Mouse (Mus musculus): ENCODE data around the gene Pcnp. TPM values are rescaled to one million over a fixed set of nuclear protein-coding genes. Genes with fewer than 3 reads are reported as not detected.

The Pcnp gene
- polyA plus RNA-seq, 1 experiment from 2014 or later: 228 TPM

GRCm38 (mm10) chr16:56012789-56013743 is 16.5 kb downstream of the Pcnp start:
- H3K9me3 ChIP-seq (ENCODE audit: control insufficient read depth, low read length): no peaks in the 10 kb centered on the region
- H3K4me2 ChIP-seq (replicated peaks; ENCODE audit: low read depth, low read length): no peak overlapping the region
- H3K27ac ChIP-seq (ENCODE audit: low read depth, low read length): no peak overlapping the region
- H3K27me3 ChIP-seq (ENCODE audit: control insufficient read depth, insufficient read depth, low read length): no peaks in the 10 kb centered on the region
- H3K9ac ChIP-seq (ENCODE audit: low read depth, low read length): no peak overlapping the region
- H3K4me3 ChIP-seq (ENCODE audit: low read length): no peak overlapping the region
- WGBS: 84% methylated on average over 10 of the region's 10 CpGs
- peak; percentile 68 for ATAC-seq (ENCODE audit: low FRiP score, low TSS enrichment)
- H3K4me1 ChIP-seq (ENCODE audit: control insufficient read depth, insufficient read depth, low read length): no peaks in the 10 kb centered on the region
- peaks cover 31% of the 10 kb centered on the region for H3K36me3 ChIP-seq (ENCODE audit: control insufficient read depth, insufficient read depth, low read length)

GRCm38 (mm10) chr16:56008862-56009261 is 20.7 kb downstream of the Pcnp start:
- WGBS: 88% methylated on average over 1 of the region's 1 CpGs
- ATAC-seq (ENCODE audit: low FRiP score, low TSS enrichment): no peak

GRCm38 (mm10) chr16:56006798-56007197 is 22.7 kb downstream of the Pcnp start:
- Histone ChIP-seq H3K36me3 (ENCODE audit: control insufficient read depth, insufficient read depth, low read length) (peaks cover 51% of the 10 kb centered on the region), H3K4me2 (replicated peaks; ENCODE audit: low read depth, low read length) (no peak overlapping the region), H3K27ac (ENCODE audit: low read depth, low read length) (no peak overlapping the region), H3K9me3 (ENCODE audit: control insufficient read depth, low read length) (no peaks in the 10 kb centered on the region), H3K27me3 (ENCODE audit: control insufficient read depth, insufficient read depth, low read length) (no peaks in the 10 kb centered on the region), H3K4me3 (ENCODE audit: low read length) (no peak overlapping the region), H3K9ac (ENCODE audit: low read depth, low read length) (no peak overlapping the region), H3K4me1 (ENCODE audit: control insufficient read depth, insufficient read depth, low read length) (no peaks in the 10 kb centered on the region)
- no peak for ATAC-seq (ENCODE audit: low FRiP score, low TSS enrichment)
- 93% methylated on average over 11 of the region's 11 CpGs for WGBS

More at GRCm38 (mm10) chr16:56008862-56009261, 20.7 kb downstream of the Pcnp start:
- Histone ChIP-seq H3K36me3 (ENCODE audit: control insufficient read depth, insufficient read depth, low read length) (peaks cover 42% of the 10 kb centered on the region), H3K4me2 (replicated peaks; ENCODE audit: low read depth, low read length) (no peak overlapping the region), H3K9ac (ENCODE audit: low read depth, low read length) (no peak overlapping the region), H3K9me3 (ENCODE audit: control insufficient read depth, low read length) (no peaks in the 10 kb centered on the region), H3K4me3 (ENCODE audit: low read length) (no peak overlapping the region), H3K4me1 (ENCODE audit: control insufficient read depth, insufficient read depth, low read length) (no peaks in the 10 kb centered on the region), H3K27me3 (ENCODE audit: control insufficient read depth, insufficient read depth, low read length) (no peaks in the 10 kb centered on the region), H3K27ac (ENCODE audit: low read depth, low read length) (no peak overlapping the region)

- H3K4me1 ChIP-seq (ENCODE audit: control insufficient read depth, insufficient read depth, low read length): no peaks in the 10 kb centered on the region
- no peaks in the 10 kb centered on the region for H3K27me3 ChIP-seq (ENCODE audit: control insufficient read depth, insufficient read depth, low read length)
- 93% methylated on average over 2 of the region's 2 CpGs for WGBS
- no peak overlapping the region for H3K27ac ChIP-seq (ENCODE audit: low read depth, low read length)
- H3K9me3 ChIP-seq (ENCODE audit: control insufficient read depth, low read length): no peaks in the 10 kb centered on the region
- peaks cover 52% of the 10 kb centered on the region for H3K36me3 ChIP-seq (ENCODE audit: control insufficient read depth, insufficient read depth, low read length)
- H3K4me3 ChIP-seq (ENCODE audit: low read length): no peak overlapping the region
- H3K9ac ChIP-seq (ENCODE audit: low read depth, low read length): no peak overlapping the region
- H3K4me2 ChIP-seq (replicated peaks; ENCODE audit: low read depth, low read length): no peak overlapping the region
- ATAC-seq (ENCODE audit: low FRiP score, low TSS enrichment): no peak
Measured at GRCm38 (mm10) chr16:55994235-55994634, 35.3 kb downstream of the Pcnp start.

GRCm38 (mm10) chr16:55990311-55990710 is 39.2 kb downstream of the Pcnp start:
- H3K36me3 ChIP-seq (ENCODE audit: control insufficient read depth, insufficient read depth, low read length): peaks cover 40% of the 10 kb centered on the region
- no peak for ATAC-seq (ENCODE audit: low FRiP score, low TSS enrichment)

GRCm38 (mm10) chr16:55986001-55986400 is 43.5 kb downstream of the Pcnp start:
- H3K4me3 ChIP-seq (ENCODE audit: low read length): no peak overlapping the region
- ATAC-seq (ENCODE audit: low FRiP score, low TSS enrichment): no peak
- no peaks in the 10 kb centered on the region for H3K27me3 ChIP-seq (ENCODE audit: control insufficient read depth, insufficient read depth, low read length)
- 91% methylated on average over 3 of the region's 3 CpGs for WGBS
- no peaks in the 10 kb centered on the region for H3K9me3 ChIP-seq (ENCODE audit: control insufficient read depth, low read length)
- no peaks in the 10 kb centered on the region for H3K4me1 ChIP-seq (ENCODE audit: control insufficient read depth, insufficient read depth, low read length)
- no peak overlapping the region for H3K9ac ChIP-seq (ENCODE audit: low read depth, low read length)
- H3K4me2 ChIP-seq (replicated peaks; ENCODE audit: low read depth, low read length): no peak overlapping the region
- peaks cover 33% of the 10 kb centered on the region for H3K36me3 ChIP-seq (ENCODE audit: control insufficient read depth, insufficient read depth, low read length)
- no peak overlapping the region for H3K27ac ChIP-seq (ENCODE audit: low read depth, low read length)

More at GRCm38 (mm10) chr16:55990311-55990710, 39.2 kb downstream of the Pcnp start:
- Histone ChIP-seq H3K4me3 (ENCODE audit: low read length) (no peak overlapping the region), H3K4me2 (replicated peaks; ENCODE audit: low read depth, low read length) (no peak overlapping the region), H3K9ac (ENCODE audit: low read depth, low read length) (no peak overlapping the region), H3K4me1 (ENCODE audit: control insufficient read depth, insufficient read depth, low read length) (no peaks in the 10 kb centered on the region), H3K27ac (ENCODE audit: low read depth, low read length) (no peak overlapping the region), H3K9me3 (ENCODE audit: control insufficient read depth, low read length) (no peaks in the 10 kb centered on the region), H3K27me3 (ENCODE audit: control insufficient read depth, insufficient read depth, low read length) (no peaks in the 10 kb centered on the region)
- 90% methylated on average over 4 of the region's 4 CpGs for WGBS

- H3K4me1 ChIP-seq (ENCODE audit: control insufficient read depth, insufficient read depth, low read length): peaks cover 10% of the 10 kb centered on the region
- 5% methylated on average over 14 of the region's 14 CpGs for WGBS
- peak overlapping the region; percentile 100 for H3K4me3 ChIP-seq (ENCODE audit: low read length)
- H3K9me3 ChIP-seq (ENCODE audit: control insufficient read depth, low read length): no peaks in the 10 kb centered on the region
- peak overlapping the region; percentile 80 for H3K4me2 ChIP-seq (replicated peaks; ENCODE audit: low read depth, low read length)
- no peak for ATAC-seq (ENCODE audit: low FRiP score, low TSS enrichment)
- peak overlapping the region; percentile 93 for H3K9ac ChIP-seq (ENCODE audit: low read depth, low read length)
- peaks cover 31% of the 10 kb centered on the region for H3K36me3 ChIP-seq (ENCODE audit: control insufficient read depth, insufficient read depth, low read length)
- H3K27me3 ChIP-seq (ENCODE audit: control insufficient read depth, insufficient read depth, low read length): no peaks in the 10 kb centered on the region
- H3K27ac ChIP-seq (ENCODE audit: low read depth, low read length): peak overlapping the region; percentile 10; the same call in 1 of the 2 replicates
Measured at GRCm38 (mm10) chr16:55974903-55975285, 54.6 kb downstream of the Pcnp start.

- Histone ChIP-seq H3K4me3 (ENCODE audit: low read length) (peak overlapping the region; percentile 100), H3K36me3 (ENCODE audit: control insufficient read depth, insufficient read depth, low read length) (peaks cover 36% of the 10 kb centered on the region), H3K9ac (ENCODE audit: low read depth, low read length) (peak overlapping the region; percentile 93), H3K27ac (ENCODE audit: low read depth, low read length) (peak overlapping the region; percentile 84), H3K4me1 (ENCODE audit: control insufficient read depth, insufficient read depth, low read length) (peaks cover 10% of the 10 kb centered on the region), H3K4me2 (replicated peaks; ENCODE audit: low read depth, low read length) (peak overlapping the region; percentile 80), H3K9me3 (ENCODE audit: control insufficient read depth, low read length) (no peaks in the 10 kb centered on the region), H3K27me3 (ENCODE audit: control insufficient read depth, insufficient read depth, low read length) (no peaks in the 10 kb centered on the region)
- under 1% methylated on average over 47 of the region's 55 CpGs for WGBS
- peak; percentile 94 for ATAC-seq (ENCODE audit: low FRiP score, low TSS enrichment)
Measured at GRCm38 (mm10) chr16:55974256-55974902, 55.2 kb downstream of the Pcnp start.

All from kidney, embryonic 14.5 days (tissue).